8 mouse cellular contexts compared by ENCODE assay signal in genomic region chr5:138755121-138755452, GRCm38 (mm10). TPM values are rescaled to one million over a fixed set of nuclear protein-coding genes. Genes with fewer than 3 reads are reported as not detected.
DNase-seq lines count a peak whose midpoint lies in the region; ATAC-seq and TF ChIP-seq lines count a peak whose summit lies in the region.

No protein-coding gene starts in this region.

- no peak for ATAC-seq in heart, postnatal 0 days (ENCODE audit: insufficient read depth, low read depth)

- peak overlapping the region; percentile 83 for H3K4me2 ChIP-seq in heart, postnatal 0 days (ENCODE audit: low read depth, low read length)

- 0 out of 2 replicates have a peak, but pooled peaks cover 5% of the 10 kb centered on the region for H3K36me3 ChIP-seq in heart, postnatal 0 days (replicated peaks; ENCODE audit: control insufficient read depth, insufficient read depth, low read length)
- H3K36me3 ChIP-seq in hindbrain, embryonic 10.5 days: peaks cover 17% of the 10 kb centered on the region
- peaks cover 34% of the 10 kb centered on the region; the same call in 1 of the 2 replicates for H3K36me3 ChIP-seq in macrophage (ENCODE audit: inconsistent target)

- peaks cover 51% of the 10 kb centered on the region for H3K79me2 ChIP-seq in macrophage (ENCODE audit: inconsistent target)

- H3K27me3 ChIP-seq in heart, postnatal 0 days (ENCODE audit: control insufficient read depth, insufficient read depth, low read length): peaks cover 15% of the 10 kb centered on the region; the same call in 1 of the 2 replicates
- H3K27me3 ChIP-seq in hindbrain, embryonic 10.5 days (ENCODE audit: insufficient read depth, poor library complexity, severe bottlenecking): peaks cover 69% of the 10 kb centered on the region

- intact Hi-C loops in heart, postnatal 10 days (cut with DNase I): no loop called here

- 1% methylated on average over 33 of the region's 34 CpGs for WGBS in heart, postnatal 0 days
- 1% methylated on average over 34 of the region's 34 CpGs for WGBS in hindbrain, embryonic 10.5 days
- WGBS in macrophage (ENCODE audit: missing documents): 2% methylated on average over 34 of the region's 34 CpGs

- peak overlapping the region; percentile 72 for H3K9ac ChIP-seq in heart, postnatal 0 days (replicated peaks; ENCODE audit: low read depth, low read length)

- peak overlapping the region; percentile 81 for H3K27ac ChIP-seq in heart, postnatal 0 days (ENCODE audit: low read depth)
- H3K27ac ChIP-seq in bone marrow macrophage, adult 2 months (ENCODE audit: insufficient read depth, low read depth, low read length): peak overlapping the region; percentile 44
- peak overlapping the region; percentile 92 for H3K27ac ChIP-seq in hindbrain, embryonic 10.5 days
- H3K27ac ChIP-seq in macrophage: no peak overlapping the region

- TF ChIP-seq POLR2A in bone marrow macrophage, adult 2 months (IDR thresholded peaks at IDR 0.05; ENCODE audit: borderline replicate concordance, low read depth, low read length): peak; percentile 92; the same call in 1 of the 2 replicates

- no peak for DNase-seq in heart, postnatal 0 days (ENCODE audit: low spot score)
- no peak for DNase-seq in heart, postnatal 10 days
- DNase-seq in hindbrain, embryonic 10.5 days (ENCODE audit: low spot score): no peak
- DNase-seq in layer of hippocampus, adult 8-10 months (ENCODE audit: low spot score in 2 of 2): no peak
- DNase-seq in cerebellum, adult 8-10 months: no peak
- no peak for DNase-seq in yolk sac, embryonic 10.5 days (ENCODE audit: low spot score)

- H3K9me3 ChIP-seq in heart, postnatal 0 days (replicated peaks; ENCODE audit: control insufficient read depth, low read length): no peaks in the 10 kb centered on the region
- no peaks in the 10 kb centered on the region for H3K9me3 ChIP-seq in hindbrain, embryonic 10.5 days

- no peak for TF ChIP-seq CTCF in heart, postnatal 0 days (IDR thresholded peaks at IDR 0.05; ENCODE audit: low read depth)
- TF ChIP-seq CTCF in bone marrow macrophage, adult 2 months (IDR thresholded peaks at IDR 0.05; ENCODE audit: low read depth, low read length): no peak

- TF ChIP-seq EP300 in heart, postnatal 0 days (IDR thresholded peaks at IDR 0.05; ENCODE audit: low read depth): no peak

- peak overlapping the region; percentile 53 for H3K4me3 ChIP-seq in heart, postnatal 0 days (ENCODE audit: low read depth, low read length)
- H3K4me3 ChIP-seq in bone marrow macrophage, adult 2 months (ENCODE audit: insufficient read depth, low read length): peak overlapping the region; percentile 81
- H3K4me3 ChIP-seq in hindbrain, embryonic 10.5 days: peak overlapping the region; percentile 79
- H3K4me3 ChIP-seq in macrophage (ENCODE audit: inconsistent target): peak overlapping the region; percentile 56

- H3K4me1 ChIP-seq in heart, postnatal 0 days (ENCODE audit: control insufficient read depth, insufficient read depth): peaks cover 19% of the 10 kb centered on the region
- peaks cover 32% of the 10 kb centered on the region for H3K4me1 ChIP-seq in bone marrow macrophage, adult 2 months (ENCODE audit: control insufficient read depth, insufficient read depth, low read length)
- peaks cover 56% of the 10 kb centered on the region for H3K4me1 ChIP-seq in hindbrain, embryonic 10.5 days (replicated peaks)

RNA-seq across cellular contexts. Expression of gene Fam20c, which starts 0.8 kb away (rescaled TPM):
- 9.1 and 16.3 TPM in 2 replicates for total RNA-seq in heart, postnatal 0 days (2014; rRNA removed; ENCODE audit: low replicate concordance)
- polyA plus RNA-seq in heart, postnatal 0 days (2015; fragmentation: Nextera tagmentation; extraction: Ambion mirVana): 4.4 and 4.6 TPM in 2 replicates
- 10 to 100 TPM; 11.2 to 14.7 TPM for total RNA-seq in heart, postnatal 10 days (2021)
- 33.1 and 36.5 TPM in 2 replicates for polyA plus RNA-seq in bone marrow macrophage, adult 2 months (2012; ENCODE audit: insufficient read depth, insufficient read length, missing spikeins)
- 10.9 and 24.0 TPM in 2 replicates for polyA plus RNA-seq in hindbrain, embryonic 10.5 days (2016; fragmentation: Nextera tagmentation; extraction: Ambion mirVana)
- 1,000 to 10,000 TPM in 10 of 26 experiments, 100 to 1,000 TPM in 16; 130 to 2,610 (median 850) TPM for total RNA-seq in macrophage (2018; cell fraction: chromatin; rRNA removed)
- 100 to 1,000 TPM; 156 to 853 (median 307) TPM for total RNA-seq in macrophage (2018; cell fraction: cytosol; rRNA removed)
- total RNA-seq in macrophage (2018; cell fraction: nucleus; rRNA removed): 1,000 to 10,000 TPM in 12 of 26 experiments, 100 to 1,000 TPM in 14; 299 to 2,022 (median 861) TPM
- 162 to 258 TPM (median 220 TPM) in 3 replicates for polyA plus RNA-seq in macrophage (2018)
- total RNA-seq in layer of hippocampus, adult 8-10 months (2022): 10 to 100 TPM; 32.2 to 47.0 (median 38.6) TPM
